Comparison of ENCODE assay signal across 17 mouse cellular contexts in the genomic region with DNA sequence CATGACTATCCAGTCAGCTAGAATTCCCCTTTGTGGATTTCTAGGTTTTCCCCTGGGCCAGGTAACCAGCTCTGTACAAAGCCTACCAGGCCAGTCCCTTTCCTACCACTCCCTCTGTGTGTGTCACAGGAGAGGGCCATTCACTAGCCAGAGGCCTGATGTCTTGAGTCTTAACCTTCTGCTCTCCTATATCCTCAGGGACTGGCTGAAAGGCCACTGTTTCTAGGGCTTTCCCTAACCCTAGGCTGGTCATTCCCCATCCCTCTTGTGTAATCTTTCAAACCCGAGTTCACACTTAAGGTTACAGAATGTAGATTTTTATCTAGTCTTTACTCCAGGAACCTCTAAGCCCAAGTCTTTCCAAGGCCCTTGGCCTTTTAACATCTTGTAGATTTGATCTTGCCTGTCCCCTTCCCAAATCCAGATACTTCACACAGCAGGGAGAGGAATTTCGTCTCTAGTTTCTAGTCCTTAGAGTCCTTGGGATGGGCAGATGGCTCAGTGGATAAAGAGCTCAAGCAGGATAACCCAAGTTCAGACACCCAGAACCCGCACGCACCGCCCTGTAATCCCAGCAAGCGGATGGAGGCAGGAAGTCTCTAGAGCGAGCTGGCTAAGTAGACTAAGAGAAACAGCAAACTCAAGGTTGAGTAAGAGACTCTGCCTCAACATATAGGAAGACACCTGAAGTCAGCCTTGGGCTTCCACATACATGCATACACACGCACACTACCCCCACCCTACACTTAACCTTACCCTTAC. TPM values are rescaled to one million over a fixed set of nuclear protein-coding genes. Genes with fewer than 3 reads are reported as not detected.
DNase-seq lines count a peak whose midpoint lies in the region; ATAC-seq and TF ChIP-seq lines count a peak whose summit lies in the region.
"Had no signal": no experiment of that assay in that cellular context is flagged by ENCODE, and none has a peak within 500 bp of the region (broad histone marks: within the 10 kb centered on the region; RNA-seq: fewer than 3 reads in every experiment).

No protein-coding gene starts in this region.

- H3K4me2 ChIP-seq in kidney, postnatal 0 days (ENCODE audit: low read length) = peak overlapping the region; percentile 23
- no peak overlapping the region for H3K4me2 ChIP-seq in kidney, embryonic 14.5 days (replicated peaks; ENCODE audit: low read depth, low read length)
- H3K4me2 ChIP-seq in intestine, postnatal 0 days (replicated peaks; ENCODE audit: low read depth) = peak overlapping the region; percentile 82
- H3K4me2 ChIP-seq: hindbrain, embryonic 15.5 days; midbrain, embryonic 15.5 days; stomach, embryonic 15.5 days had no signal

- WGBS in kidney, postnatal 0 days = 93% methylated on average over 8 of the region's 8 CpGs
- 90% methylated on average over 8 of the region's 8 CpGs for WGBS in kidney, embryonic 14.5 days
- 70% methylated on average over 8 of the region's 8 CpGs for WGBS in intestine, postnatal 0 days

- intact Hi-C loops in gastrocnemius, adult 2 months (cut with DNase I) = no loop called here
- intact Hi-C loops in gastrocnemius, postnatal 14 days (cut with DNase I; ENCODE audit: low total_unique reads) = no loop called here

- H3K9me3 ChIP-seq in kidney, postnatal 0 days (replicated peaks; ENCODE audit: low read length) = no peaks in the 10 kb centered on the region
- no peaks in the 10 kb centered on the region for H3K9me3 ChIP-seq in kidney, embryonic 14.5 days (ENCODE audit: control insufficient read depth, low read length)
- H3K9me3 ChIP-seq in intestine, postnatal 0 days (ENCODE audit: control insufficient read depth) = no peaks in the 10 kb centered on the region
- H3K9me3 ChIP-seq: forebrain, embryonic 10.5 days; hindbrain, embryonic 15.5 days; midbrain, embryonic 15.5 days; stomach, embryonic 15.5 days had no signal

- H3K27me3 ChIP-seq in kidney, postnatal 0 days (ENCODE audit: insufficient read depth, low read length) = no peaks in the 10 kb centered on the region
- no peaks in the 10 kb centered on the region for H3K27me3 ChIP-seq in kidney, embryonic 14.5 days (ENCODE audit: control insufficient read depth, insufficient read depth, low read length)
- no peaks in the 10 kb centered on the region for H3K27me3 ChIP-seq in intestine, postnatal 0 days (replicated peaks; ENCODE audit: control insufficient read depth, insufficient read depth, low read length)
- H3K27me3 ChIP-seq: hindbrain, embryonic 15.5 days; midbrain, embryonic 15.5 days; Patski; stomach, embryonic 15.5 days had no signal

- ATAC-seq in kidney, postnatal 0 days (replicated peaks; ENCODE audit: low FRiP score, low read depth) = no peak
- ATAC-seq in kidney, embryonic 14.5 days (ENCODE audit: low FRiP score, low TSS enrichment) = no peak
- no peak; the same call in 1 of the 2 replicates for ATAC-seq in intestine, postnatal 0 days
- ATAC-seq: midbrain, embryonic 15.5 days; Patski had no signal

- H3K9ac ChIP-seq in kidney, postnatal 0 days (ENCODE audit: low read depth, low read length) = no peak overlapping the region
- no peak overlapping the region for H3K9ac ChIP-seq in kidney, embryonic 14.5 days (ENCODE audit: low read depth, low read length)
- peak overlapping the region; percentile 26; the same call in 1 of the 2 replicates for H3K9ac ChIP-seq in intestine, postnatal 0 days (ENCODE audit: low read depth, low read length)
- H3K9ac ChIP-seq: hindbrain, embryonic 15.5 days; midbrain, embryonic 15.5 days; stomach, embryonic 15.5 days had no signal

- H3K27ac ChIP-seq in gastrocnemius, adult 2 months = peak overlapping the region; percentile 96
- peak overlapping the region; percentile 47; the same call in 1 of the 2 replicates for H3K27ac ChIP-seq in kidney, postnatal 0 days
- no peak overlapping the region for H3K27ac ChIP-seq in kidney, embryonic 14.5 days (ENCODE audit: low read depth, low read length)
- H3K27ac ChIP-seq in intestine, postnatal 0 days (ENCODE audit: low read depth, low read length) = peak overlapping the region; percentile 87
- H3K27ac ChIP-seq: forebrain, embryonic 10.5 days; hindbrain, embryonic 15.5 days; midbrain, embryonic 15.5 days; stomach, embryonic 15.5 days had no signal

- DNase-seq in gastrocnemius, adult 2 months = peak; percentile 20
- DNase-seq in gastrocnemius, postnatal 14 days = no peak
- DNase-seq in kidney, postnatal 0 days (ENCODE audit: low spot score) = no peak
- DNase-seq in retina, postnatal 7 days (ENCODE audit: low read depth, low spot score) = peak; percentile 29
- no peak for DNase-seq in spleen, postnatal 36 days (ENCODE audit: low spot score in 2 of 2)
- DNase-seq in layer of hippocampus, adult 11-12 months (ENCODE audit: low spot score) = no peak
- DNase-seq: cerebellum, adult 18-20 months; lung, adult 2 months; lung, postnatal 4 days; thymus, postnatal 4 days had no signal

- no peak for TF ChIP-seq CTCF in gastrocnemius, adult 2 months (IDR thresholded peaks at IDR 0.05)
- no peak for TF ChIP-seq CTCF in kidney, postnatal 0 days (IDR thresholded peaks at IDR 0.05; ENCODE audit: low read depth)
- TF ChIP-seq CTCF in intestine, postnatal 0 days (IDR thresholded peaks at IDR 0.05; ENCODE audit: low read depth) = no peak

- H3K4me1 ChIP-seq in kidney, postnatal 0 days (replicated peaks; ENCODE audit: insufficient read depth, low read length) = peaks cover 10% of the 10 kb centered on the region; the same call in 1 of the 2 replicates
- peaks cover 12% of the 10 kb centered on the region for H3K4me1 ChIP-seq in kidney, embryonic 14.5 days (ENCODE audit: control insufficient read depth, insufficient read depth, low read length)
- peaks cover 7% of the 10 kb centered on the region; the same call in 1 of the 2 replicates for H3K4me1 ChIP-seq in intestine, postnatal 0 days (replicated peaks; ENCODE audit: control insufficient read depth, insufficient read depth, low read length)

- peak overlapping the region; percentile 94 for H3K4me3 ChIP-seq in gastrocnemius, adult 2 months
- no peak overlapping the region for H3K4me3 ChIP-seq in kidney, postnatal 0 days (replicated peaks; ENCODE audit: low read depth, low read length)
- no peak overlapping the region for H3K4me3 ChIP-seq in kidney, embryonic 14.5 days (ENCODE audit: low read length)
- H3K4me3 ChIP-seq in intestine, postnatal 0 days (ENCODE audit: low read depth, low read length) = 0 out of 2 replicates have a peak overlapping the region, but pooled peaks have one; percentile 0
- H3K4me3 ChIP-seq: forebrain, embryonic 10.5 days; hindbrain, embryonic 15.5 days; midbrain, embryonic 15.5 days; stomach, embryonic 15.5 days had no signal

- H3K36me3 ChIP-seq in kidney, postnatal 0 days (ENCODE audit: insufficient read depth, low read length) = peaks cover 28% of the 10 kb centered on the region
- H3K36me3 ChIP-seq in kidney, embryonic 14.5 days (ENCODE audit: control insufficient read depth, insufficient read depth, low read length) = peaks cover 35% of the 10 kb centered on the region
- H3K36me3 ChIP-seq in intestine, postnatal 0 days (ENCODE audit: control insufficient read depth, insufficient read depth) = peaks cover 35% of the 10 kb centered on the region

RNA-seq across cellular contexts. Expression of gene Snrpd3, which starts 3.9 kb away (rescaled TPM):
- total RNA-seq in gastrocnemius, adult 2 months (2021) = 10 to 100 TPM; 65.9 to 91.4 TPM
- 100 to 1,000 TPM; 103 to 108 TPM for total RNA-seq in gastrocnemius, postnatal 14 days (2021)
- 113 and 125 TPM in 2 replicates for polyA plus RNA-seq in kidney, postnatal 0 days (2015; fragmentation: Nextera tagmentation; extraction: Ambion mirVana)
- 178 and 249 TPM in 2 replicates for polyA plus RNA-seq in kidney, embryonic 14.5 days (2014; fragmentation: Nextera tagmentation; extraction: Ambion mirVana)
- 62.6 and 63.3 TPM in 2 replicates for polyA plus RNA-seq in intestine, postnatal 0 days (2015; fragmentation: Nextera tagmentation; extraction: Ambion mirVana)

RNA-seq across cellular contexts. Expression of gene Gucd1, which starts 4.3 kb away (rescaled TPM):
- total RNA-seq in gastrocnemius, adult 2 months (2021) = 10 to 100 TPM; 48.2 to 78.7 TPM
- 10 to 100 TPM; 40.4 to 60.3 TPM for total RNA-seq in gastrocnemius, postnatal 14 days (2021)
- 51.9 and 53.4 TPM in 2 replicates for polyA plus RNA-seq in kidney, postnatal 0 days (2015; fragmentation: Nextera tagmentation; extraction: Ambion mirVana)
- 31.7 and 46.9 TPM in 2 replicates for polyA plus RNA-seq in kidney, embryonic 14.5 days (2014; fragmentation: Nextera tagmentation; extraction: Ambion mirVana)
- polyA plus RNA-seq in intestine, postnatal 0 days (2015; fragmentation: Nextera tagmentation; extraction: Ambion mirVana) = 80.9 and 84.6 TPM in 2 replicates

RNA-seq across cellular contexts. Expression of gene Lrrc75b, which starts 46.6 kb away (rescaled TPM):
- total RNA-seq in gastrocnemius, adult 2 months (2021) = under 1 TPM; 0.11 to 0.15 TPM
- under 1 TPM; 0.53 to 0.90 TPM for total RNA-seq in gastrocnemius, postnatal 14 days (2021)
- polyA plus RNA-seq in kidney, postnatal 0 days (2015; fragmentation: Nextera tagmentation; extraction: Ambion mirVana) = 2.6 and 2.7 TPM in 2 replicates
- polyA plus RNA-seq in kidney, embryonic 14.5 days (2014; fragmentation: Nextera tagmentation; extraction: Ambion mirVana) = 2.1 and 2.9 TPM in 2 replicates
- polyA plus RNA-seq in intestine, postnatal 0 days (2015; fragmentation: Nextera tagmentation; extraction: Ambion mirVana) = 1.2 and 1.8 TPM in 2 replicates

RNA-seq across cellular contexts. Expression of gene Ggt1, which starts 47.9 kb away (rescaled TPM):
- total RNA-seq in gastrocnemius, adult 2 months (2021) = not detected
- under 1 TPM; 0.66 TPM for total RNA-seq in gastrocnemius, postnatal 14 days (2021)
- polyA plus RNA-seq in kidney, postnatal 0 days (2015; fragmentation: Nextera tagmentation; extraction: Ambion mirVana) = 317 and 388 TPM in 2 replicates
- 29.1 and 57.6 TPM in 2 replicates for polyA plus RNA-seq in kidney, embryonic 14.5 days (2014; fragmentation: Nextera tagmentation; extraction: Ambion mirVana)
- 131 and 132 TPM in 2 replicates for polyA plus RNA-seq in intestine, postnatal 0 days (2015; fragmentation: Nextera tagmentation; extraction: Ambion mirVana)

Comparison
In these comparisons a context has a peak if more than half of its experiments do, and no peak if none do; other contexts are left out.
1. DNase-seq: peak in gastrocnemius, adult 2 months (single experiment) and retina, postnatal 7 days (single experiment); none in gastrocnemius, postnatal 14 days (single experiment), kidney, postnatal 0 days (single experiment), spleen, postnatal 36 days (0 of 2) and layer of hippocampus, adult 11-12 months (single experiment).
2. H3K4me3 ChIP-seq: peak in gastrocnemius, adult 2 months (single experiment) and intestine, postnatal 0 days (single experiment); none in kidney, postnatal 0 days (single experiment) and kidney, embryonic 14.5 days (single experiment).